Mouse (Mus musculus): ENCODE measurements around the gene Ppp2r3c. TPM values are rescaled to one million over a fixed set of nuclear protein-coding genes. Genes with fewer than 3 reads are reported as not detected.

Gene Ppp2r3c
- polyA plus RNA-seq (2012; ENCODE audit: low replicate concordance) = 0.17 and 1.3 TPM in 2 replicates

DNA sequence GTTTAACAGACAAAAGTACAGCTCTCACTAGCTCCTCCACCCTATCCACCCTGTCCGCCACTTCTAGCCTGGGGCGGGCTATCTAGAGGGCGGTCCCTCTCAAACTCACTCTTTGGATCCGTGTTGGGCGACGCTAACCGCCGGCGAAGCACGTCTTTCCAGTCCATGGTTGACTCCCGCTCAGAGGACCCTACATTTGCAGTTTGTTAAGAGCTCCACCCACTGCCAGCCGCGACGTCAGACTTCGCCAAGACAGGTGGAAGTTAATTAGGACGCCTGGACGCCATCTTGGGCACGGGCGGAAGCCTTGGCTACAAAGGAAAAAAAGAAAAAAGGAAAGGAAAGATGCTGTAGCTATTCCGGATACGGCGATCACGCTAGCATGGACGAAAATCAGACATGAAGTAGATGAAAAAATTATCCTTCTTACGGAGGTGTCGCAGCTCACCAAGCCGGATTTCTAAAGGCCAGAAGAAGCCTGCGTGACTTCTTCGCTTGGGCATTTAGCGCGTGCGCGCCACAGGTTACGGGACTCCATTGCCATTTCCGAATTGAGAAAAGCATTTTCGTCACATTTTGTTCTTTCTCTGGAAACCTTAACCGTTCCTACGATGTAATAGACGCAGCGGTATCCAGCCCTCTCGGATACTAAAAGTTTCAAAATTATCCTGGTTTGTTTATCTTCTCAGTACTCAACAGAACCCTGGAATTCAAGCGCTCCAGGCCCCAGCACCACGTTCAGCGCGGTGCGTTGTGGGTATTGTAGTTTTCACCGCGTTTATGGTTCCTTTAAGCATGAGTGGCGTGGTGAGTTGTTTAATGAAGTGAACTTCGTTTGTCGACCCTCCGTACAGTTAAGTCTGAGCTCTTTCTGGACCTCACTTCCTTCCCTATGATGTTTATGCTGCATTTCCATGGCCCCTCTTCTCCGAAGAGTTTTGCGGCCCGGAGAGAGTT, at the start of gene Ppp2r3c:
Gene Ppp2r3c, minus strand, starts transcription at position 514 of the 957 bp plus-strand sequence.

DNA sequence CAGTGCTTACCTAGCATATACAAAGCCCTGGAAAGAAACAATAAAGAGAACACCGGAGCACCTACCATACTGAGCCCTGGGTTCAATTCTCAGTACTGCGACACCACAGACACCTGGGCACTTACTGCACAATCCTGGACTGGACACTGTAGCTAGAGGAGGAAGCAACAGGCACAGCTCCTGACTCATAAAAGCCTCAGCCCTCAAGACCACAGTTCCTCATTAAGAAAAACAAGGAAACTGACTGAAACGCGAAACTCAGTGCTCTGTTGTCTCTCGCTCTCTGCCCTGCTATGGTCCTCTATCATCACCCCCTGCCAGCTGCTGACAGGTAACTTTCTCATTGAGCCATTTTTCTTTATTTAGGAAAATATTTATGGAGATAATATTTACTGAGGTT, 3.5 kb downstream of the Ppp2r3c start, which contains the start of gene 1110008L16Rik:
Gene 1110008L16Rik, plus strand, starts transcription at position 242 of the 400 bp plus-strand sequence.

DNA sequence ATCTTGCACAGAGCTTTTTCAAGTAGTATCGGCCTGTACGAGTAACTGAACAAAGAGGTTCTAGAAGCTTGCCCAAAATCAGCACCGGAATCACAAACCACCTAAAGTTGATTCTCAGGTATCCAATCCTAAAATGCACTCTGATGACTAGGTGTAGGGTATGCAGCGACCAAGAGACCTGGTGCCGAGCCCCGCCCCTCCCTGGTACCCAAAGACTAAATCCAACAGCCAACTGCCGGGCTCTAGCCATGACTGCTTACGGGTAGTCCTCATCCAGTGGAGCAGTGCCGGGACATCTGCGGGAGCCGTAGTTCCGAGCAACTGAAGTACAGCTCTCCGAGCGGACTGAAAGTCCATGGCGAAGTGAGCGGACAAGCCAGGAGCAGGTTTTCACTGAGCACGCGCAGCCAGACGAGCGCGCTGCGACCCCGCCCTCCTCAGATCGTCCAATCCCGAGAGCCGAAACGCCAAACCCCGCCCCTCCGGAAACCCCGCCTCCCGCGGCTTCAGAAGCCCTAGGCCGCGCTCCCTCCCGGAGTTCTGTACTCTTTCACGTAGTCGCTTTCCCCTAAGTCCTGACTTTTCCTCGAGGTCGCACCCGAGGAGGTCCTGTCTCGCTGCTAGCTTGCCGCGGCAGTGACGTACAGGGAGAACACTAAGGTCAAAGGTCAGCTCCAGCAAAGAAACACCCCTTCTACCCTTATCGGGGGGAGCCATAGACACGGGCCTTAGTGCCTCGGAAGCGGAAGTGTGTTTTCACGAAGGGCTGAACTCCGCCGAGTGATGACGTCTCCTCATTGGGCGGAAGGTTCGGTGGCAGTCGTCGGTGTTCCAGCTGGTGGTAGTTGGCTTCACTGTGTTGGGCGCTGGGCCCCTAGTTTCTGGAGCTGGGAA, 72.9 kb downstream of the Ppp2r3c start, which contains the start of gene Srp54c:
Gene Srp54c, plus strand, starts transcription at position 543 of the 894 bp plus-strand sequence.

Other genes with a start within 250 kb of the Ppp2r3c start
- gene 2700097O09Rik, start 222.9 kb downstream of the Ppp2r3c start, polyA plus RNA-seq (2012; ENCODE audit: low replicate concordance) = 0.05 and 0.66 TPM in 2 replicates
- 1.1 and 1.2 TPM in 2 replicates for gene Srp54a, start 222.7 kb downstream of the Ppp2r3c start, polyA plus RNA-seq (2012; ENCODE audit: low replicate concordance)
- 5.9 and 7.1 TPM in 2 replicates for gene Fam177a, start 178.5 kb downstream of the Ppp2r3c start, polyA plus RNA-seq (2012; ENCODE audit: low replicate concordance)
- gene Srp54b, start 147.9 kb downstream of the Ppp2r3c start, polyA plus RNA-seq (2012; ENCODE audit: low replicate concordance) = 49.4 and 87.8 TPM in 2 replicates
- gene 1700047I17Rik2, start 103.4 kb downstream of the Ppp2r3c start, polyA plus RNA-seq (2012; ENCODE audit: low replicate concordance) = not detected in 2 replicates
- gene Srp54c, start 72.8 kb downstream of the Ppp2r3c start, polyA plus RNA-seq (2012; ENCODE audit: low replicate concordance) = 0.39 and 2.1 TPM in 2 replicates
- 0.50 and 0.75 TPM in 2 replicates for gene 1110008L16Rik, start 3.4 kb downstream of the Ppp2r3c start, polyA plus RNA-seq (2012; ENCODE audit: low replicate concordance)
- 9.2 and 15.2 TPM in 2 replicates for gene Psma6, start 81.2 kb upstream of the Ppp2r3c start, polyA plus RNA-seq (2012; ENCODE audit: low replicate concordance)
- gene Nfkbia, start 189.6 kb upstream of the Ppp2r3c start, polyA plus RNA-seq (2012; ENCODE audit: low replicate concordance) = 123 and 159 TPM in 2 replicates